Mouse (Mus musculus) intestine, embryonic 16.5 days (tissue): ENCODE data around the gene Csnk2b. TPM values are rescaled to one million over a fixed set of nuclear protein-coding genes. Genes with fewer than 3 reads are reported as not detected.

Source experiments
- ATAC-seq: fragments of 200-750 bp; cut with Nextera tagmentation; 2 replicates; pipeline ENCODE4 v1.8.0; 2017; ENCODE audit warnings: moderate TSS enrichment, moderate library complexity
- H3K27ac ChIP-seq: fragments of 300-500 bp; sonication (generic); 2 replicates; pipeline ENCODE4 v1.5.1; 2014; ENCODE audit warnings: mild to moderate bottlenecking, low read length
- H3K27me3 ChIP-seq: fragments of 300-500 bp; sonication (generic); replicated peaks from 2 replicates; pipeline ENCODE4 v1.6.1; 2014; ENCODE audit warnings: low read length, control low read depth, mixed read lengths; ENCODE audit not compliant: control insufficient read depth, insufficient read depth
- H3K36me3 ChIP-seq: fragments of 300-500 bp; sonication (generic); 2 replicates; pipeline ENCODE4 v1.6.1; 2014; ENCODE audit warnings: low read length, control low read depth; ENCODE audit not compliant: control insufficient read depth, insufficient read depth
- H3K4me1 ChIP-seq: fragments of 300-500 bp; sonication (generic); 2 replicates; pipeline ENCODE4 v1.6.1; 2014; ENCODE audit warnings: low read length, control low read depth, mixed read lengths; ENCODE audit not compliant: control insufficient read depth, insufficient read depth
- H3K4me2 ChIP-seq: fragments of 300-500 bp; sonication (generic); 2 replicates; pipeline ENCODE4 v1.6.1; 2014; ENCODE audit warnings: low read depth, low read length, control low read depth
- H3K4me3 ChIP-seq: fragments of 300-500 bp; sonication (generic); 2 replicates; pipeline ENCODE4 v1.5.1; 2014; ENCODE audit warnings: mild to moderate bottlenecking, low read length
- H3K9ac ChIP-seq: fragments of 300-500 bp; sonication (generic); 2 replicates; pipeline ENCODE4 v1.6.1; 2014; ENCODE audit warnings: low read depth, low read length
- H3K9me3 ChIP-seq: fragments of 300-500 bp; sonication (generic); 2 replicates; pipeline ENCODE4 v1.6.1; 2016; ENCODE audit warnings: low read length, control low read depth; ENCODE audit not compliant: control insufficient read depth
- WGBS: fragments of 180-500 bp; shearing (Covaris S2); extraction: QIAGEN DNeasy Blood & Tissue Kit; methylation state at CpG from one replicate; pipeline ENCODE4 v1.1.7; 2014; 5-methylcytosine and 5-hydroxymethylcytosine counted together
- polyA plus RNA-seq: library from polyadenylated mRNA; unstranded; fragments of >200 nt; fragmentation: Nextera tagmentation; extraction: Ambion mirVana; gene quantifications from 2 replicates; pipeline ENCODE4 v1.2.1, GENCODE M21; 2015

Gene Csnk2b
- polyA plus RNA-seq, 1 experiment from 2014 or later = 254 TPM

DNA sequence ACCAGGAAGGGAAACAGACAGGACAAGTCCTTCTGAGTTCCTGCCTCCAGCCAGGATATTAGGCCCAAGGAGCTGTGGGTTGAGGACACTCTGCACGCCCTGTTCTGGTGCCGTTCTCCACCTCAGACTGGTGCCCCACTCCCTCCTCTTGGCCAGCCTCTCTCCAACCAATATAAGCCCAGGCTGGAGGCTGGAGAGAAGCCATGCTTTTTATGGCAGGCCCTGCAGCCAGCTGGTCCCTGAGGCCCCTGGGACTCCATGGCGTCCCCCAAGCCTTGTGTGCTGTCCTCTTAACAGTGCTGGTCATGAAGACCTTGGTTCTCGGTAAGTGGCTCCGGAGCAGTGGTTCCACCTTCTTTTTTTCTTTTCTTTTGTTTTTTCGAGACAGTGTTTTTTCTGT lies 13.8 kb downstream of the Csnk2b start, which contains the start of gene Ly6g5c:
TSS of gene Ly6g5c (plus strand) at position 183 of the 400 bp plus-strand sequence.
- no peak within 1 kb of the TSS for H3K9ac ChIP-seq

DNA sequence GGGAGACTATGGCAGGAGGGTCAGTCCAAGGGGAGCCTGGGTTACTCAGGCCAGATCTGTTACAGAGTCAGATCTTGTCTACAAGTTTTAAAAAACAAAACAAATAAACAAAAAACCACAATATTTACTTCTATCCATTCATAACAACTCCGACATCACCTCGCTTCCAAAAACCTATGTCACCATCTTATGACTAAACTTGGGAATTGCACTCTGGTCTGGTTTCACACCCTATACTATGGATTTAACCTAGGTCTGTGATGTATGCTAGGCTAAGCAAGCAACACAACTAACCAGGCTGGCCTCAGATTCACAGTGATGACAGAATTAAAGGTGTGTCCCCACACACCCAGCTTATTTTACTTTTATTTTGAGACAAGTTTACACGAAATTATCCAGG lies 15.3 kb downstream of the Csnk2b start:
- H3K27me3 ChIP-seq = no peaks in the 10 kb centered on the region
- 63% methylated on average over 3 of the region's 3 CpGs for WGBS
- no peak overlapping the region for H3K4me3 ChIP-seq
- ATAC-seq = no peak
- no peak overlapping the region for H3K27ac ChIP-seq
- H3K9me3 ChIP-seq = no peaks in the 10 kb centered on the region
- peaks cover 7% of the 10 kb centered on the region; the same call in 1 of the 2 replicates for H3K36me3 ChIP-seq
- no peak overlapping the region for H3K4me2 ChIP-seq
- no peak overlapping the region for H3K9ac ChIP-seq
- H3K4me1 ChIP-seq = peaks cover 19% of the 10 kb centered on the region

More for the DNA sequence above, 13.8 kb downstream of the Csnk2b start, which contains the start of gene Ly6g5c:
- Histone ChIP-seq H3K27me3 (no peaks in the 10 kb centered on the region), H3K4me2 (no peak within 1 kb of the TSS), H3K36me3 (0 out of 2 replicates have a peak, but pooled peaks cover 2% of the 10 kb centered on the region), H3K9me3 (no peaks in the 10 kb centered on the region), H3K4me1 (peaks cover 4% of the 10 kb centered on the region), H3K27ac (no peak within 1 kb of the TSS), H3K4me3 (no peak within 1 kb of the TSS)
- no peak for ATAC-seq
- 82% methylated on average over 6 of the region's 6 CpGs for WGBS

DNA sequence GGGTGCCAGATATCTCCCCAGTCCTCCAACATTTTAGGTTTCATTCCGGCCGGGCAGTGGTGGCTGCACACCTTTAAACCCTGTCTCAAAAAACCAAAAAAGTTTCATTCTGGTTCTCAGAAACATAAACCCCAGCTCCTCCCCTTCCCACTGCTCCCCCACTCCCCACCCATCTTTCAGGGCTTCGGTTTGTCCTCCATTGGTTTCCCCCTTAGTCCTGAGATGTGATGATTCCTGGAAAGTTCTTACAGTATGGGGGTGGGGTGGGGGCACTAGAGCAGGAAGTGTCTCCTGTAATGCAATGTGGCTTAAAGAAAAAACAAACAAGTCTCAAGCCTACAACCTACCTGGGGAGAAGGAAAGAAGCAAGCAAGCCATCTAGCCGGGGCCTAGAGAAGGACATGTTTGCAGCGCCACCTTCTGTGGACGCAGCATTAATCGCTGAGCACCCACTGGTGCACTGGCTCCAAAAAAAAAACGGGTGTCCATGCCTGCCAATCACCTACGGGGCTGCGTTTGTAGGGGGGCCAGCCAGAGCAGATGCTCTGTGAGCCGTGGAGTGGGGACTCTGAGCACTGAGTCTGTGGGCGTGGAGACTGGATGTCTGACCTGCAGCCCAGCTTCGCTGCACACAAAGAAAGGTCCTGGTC lies 16.0 kb downstream of the Csnk2b start:
- WGBS = 27% methylated on average over 13 of the region's 13 CpGs
- no peak overlapping the region for H3K27ac ChIP-seq
- H3K4me3 ChIP-seq = no peak overlapping the region
- H3K4me1 ChIP-seq = peaks cover 20% of the 10 kb centered on the region
- H3K4me2 ChIP-seq = no peak overlapping the region
- ATAC-seq = no peak
- no peaks in the 10 kb centered on the region for H3K9me3 ChIP-seq
- peaks cover 11% of the 10 kb centered on the region for H3K36me3 ChIP-seq
- H3K9ac ChIP-seq = peak overlapping the region; percentile 39
- no peaks in the 10 kb centered on the region for H3K27me3 ChIP-seq

DNA sequence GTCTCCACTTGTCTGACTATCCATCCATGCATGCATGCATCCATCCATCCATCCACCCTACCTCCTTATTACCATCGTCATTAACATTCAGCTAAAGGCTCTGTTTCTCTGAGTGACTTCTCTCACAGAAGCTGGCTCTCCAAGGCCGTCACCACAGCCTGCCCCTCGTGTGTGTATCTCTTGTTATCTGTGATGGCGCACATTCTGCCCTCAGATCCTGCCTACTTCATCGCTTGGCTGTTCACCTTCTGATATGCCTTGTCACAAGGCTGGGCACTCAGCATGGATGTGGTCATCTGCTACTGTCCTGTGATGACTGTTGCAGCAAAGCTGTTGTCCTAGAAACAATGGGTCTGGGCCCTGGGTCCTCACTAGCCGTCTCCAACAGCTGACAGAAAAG lies 17.1 kb downstream of the Csnk2b start:
- no peak overlapping the region for H3K4me3 ChIP-seq
- WGBS = 75% methylated on average over 6 of the region's 6 CpGs
- peaks cover 16% of the 10 kb centered on the region for H3K36me3 ChIP-seq
- no peaks in the 10 kb centered on the region for H3K27me3 ChIP-seq
- no peak overlapping the region for H3K4me2 ChIP-seq
- ATAC-seq = no peak
- H3K4me1 ChIP-seq = peaks cover 25% of the 10 kb centered on the region
- H3K9ac ChIP-seq = no peak overlapping the region
- no peak overlapping the region for H3K27ac ChIP-seq
- no peaks in the 10 kb centered on the region for H3K9me3 ChIP-seq

DNA sequence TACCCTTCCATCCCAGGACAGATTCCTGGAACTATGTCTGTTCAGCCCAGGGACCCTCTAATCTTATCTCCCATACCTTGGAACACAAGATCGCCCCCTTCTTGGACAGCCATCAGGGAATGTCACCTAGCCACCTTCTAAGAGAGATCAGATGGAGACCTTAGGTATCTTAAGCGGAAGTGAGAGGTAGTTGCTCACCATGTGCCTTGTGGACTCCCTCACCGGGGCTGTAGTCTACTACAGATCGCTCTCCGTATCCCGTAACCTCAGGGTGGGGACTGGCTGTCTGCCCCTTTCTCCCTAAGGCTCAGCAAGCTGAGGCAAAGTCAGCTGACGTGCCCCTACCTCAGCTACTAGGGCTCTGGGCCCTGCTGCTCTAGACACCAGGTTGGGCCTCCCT lies 17.8 kb downstream of the Csnk2b start:
- H3K36me3 ChIP-seq = peaks cover 16% of the 10 kb centered on the region
- H3K4me3 ChIP-seq = no peak overlapping the region
- no peak for ATAC-seq
- H3K4me2 ChIP-seq = no peak overlapping the region
- no peaks in the 10 kb centered on the region for H3K9me3 ChIP-seq
- 0 out of 2 replicates have a peak overlapping the region, but pooled peaks have one; percentile 30 for H3K9ac ChIP-seq
- peak overlapping the region; percentile 85 for H3K27ac ChIP-seq
- no peaks in the 10 kb centered on the region for H3K27me3 ChIP-seq
- 83% methylated on average over 7 of the region's 7 CpGs for WGBS
- peaks cover 28% of the 10 kb centered on the region for H3K4me1 ChIP-seq

DNA sequence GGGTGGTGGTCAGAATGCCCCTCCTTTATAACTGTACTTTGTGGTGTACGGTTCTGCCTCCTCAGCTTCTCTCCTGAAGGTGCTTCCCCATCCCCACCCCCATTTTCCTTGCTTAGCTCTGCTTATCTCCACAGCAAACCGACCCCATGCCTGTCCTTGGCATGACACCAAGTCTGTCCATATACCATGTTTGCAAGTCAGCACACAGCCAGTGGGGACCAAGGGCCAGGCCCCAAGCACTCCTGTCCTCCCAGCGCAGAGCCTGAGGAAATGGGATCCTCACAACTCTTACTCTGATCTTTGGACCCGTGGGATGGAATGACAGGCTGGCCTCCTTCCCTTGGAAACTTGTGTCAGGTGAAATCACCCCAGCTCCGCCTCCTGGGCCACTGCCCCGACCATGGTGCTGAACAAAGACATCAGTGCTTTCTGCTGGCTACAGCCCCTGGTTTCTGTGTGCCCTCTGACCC lies 18.6 kb downstream of the Csnk2b start:
- Histone ChIP-seq H3K27ac (peak overlapping the region; percentile 85), H3K9ac (peak overlapping the region; percentile 41), H3K4me2 (no peak overlapping the region), H3K36me3 (peaks cover 16% of the 10 kb centered on the region), H3K9me3 (no peaks in the 10 kb centered on the region), H3K27me3 (no peaks in the 10 kb centered on the region), H3K4me1 (peaks cover 28% of the 10 kb centered on the region), H3K4me3 (no peak overlapping the region)
- ATAC-seq = peak; percentile 77
- WGBS = 53% methylated on average over 6 of the region's 6 CpGs

DNA sequence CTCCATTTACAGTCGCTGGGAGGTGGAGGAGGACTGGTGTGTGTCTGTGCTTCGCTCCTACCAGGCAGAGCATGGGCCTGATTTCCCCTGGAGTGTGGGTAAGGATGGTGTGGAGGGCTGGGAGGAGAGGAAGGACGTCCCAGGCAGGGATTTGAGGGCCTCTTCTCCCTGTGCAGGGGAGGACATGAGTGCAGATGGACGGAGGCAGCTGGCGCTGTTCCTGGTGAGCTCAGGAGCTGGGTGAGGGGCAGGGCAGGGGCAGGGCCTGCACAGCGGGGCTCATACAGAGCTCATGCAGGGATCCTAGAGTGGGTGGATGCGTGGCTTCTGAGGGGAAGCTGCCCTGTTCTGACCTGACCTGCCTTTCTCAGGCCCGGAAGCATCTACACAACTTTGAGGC lies 19.6 kb downstream of the Csnk2b start:
- no peak overlapping the region; the same call in 1 of the 2 replicates for H3K9ac ChIP-seq
- H3K9me3 ChIP-seq = no peaks in the 10 kb centered on the region
- H3K27me3 ChIP-seq = no peaks in the 10 kb centered on the region
- H3K36me3 ChIP-seq = peaks cover 18% of the 10 kb centered on the region
- H3K27ac ChIP-seq = peak overlapping the region; percentile 38; the same call in 1 of the 2 replicates
- ATAC-seq = no peak
- H3K4me2 ChIP-seq = no peak overlapping the region
- 66% methylated on average over 8 of the region's 8 CpGs for WGBS
- H3K4me3 ChIP-seq = no peak overlapping the region
- H3K4me1 ChIP-seq = peaks cover 28% of the 10 kb centered on the region

DNA sequence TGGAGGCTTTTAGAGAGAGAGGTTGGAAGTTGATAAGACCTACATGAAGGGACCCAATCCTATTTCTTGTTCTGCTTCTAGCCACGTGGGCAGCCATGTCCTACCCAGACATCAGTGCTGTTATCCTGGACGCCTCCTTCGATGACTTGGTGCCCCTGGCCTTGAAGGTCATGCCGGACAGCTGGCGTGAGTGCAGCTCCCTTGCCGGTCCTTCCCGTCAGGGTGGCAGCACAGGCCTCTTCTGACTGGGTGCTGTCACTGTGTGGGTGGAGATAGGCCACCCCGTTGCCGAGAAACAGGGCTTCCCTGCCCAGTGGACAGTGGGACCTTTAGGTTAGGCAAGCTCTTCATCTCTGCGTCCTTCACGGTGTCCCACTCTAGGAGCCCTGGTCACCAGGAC lies 20.7 kb downstream of the Csnk2b start:
- peaks cover 28% of the 10 kb centered on the region for H3K4me1 ChIP-seq
- peaks cover 29% of the 10 kb centered on the region for H3K36me3 ChIP-seq
- H3K4me3 ChIP-seq = no peak overlapping the region
- no peak overlapping the region for H3K4me2 ChIP-seq
- WGBS = 89% methylated on average over 11 of the region's 11 CpGs
- H3K9ac ChIP-seq = no peak overlapping the region
- no peaks in the 10 kb centered on the region for H3K9me3 ChIP-seq
- no peaks in the 10 kb centered on the region for H3K27me3 ChIP-seq
- H3K27ac ChIP-seq = no peak overlapping the region
- no peak for ATAC-seq

DNA sequence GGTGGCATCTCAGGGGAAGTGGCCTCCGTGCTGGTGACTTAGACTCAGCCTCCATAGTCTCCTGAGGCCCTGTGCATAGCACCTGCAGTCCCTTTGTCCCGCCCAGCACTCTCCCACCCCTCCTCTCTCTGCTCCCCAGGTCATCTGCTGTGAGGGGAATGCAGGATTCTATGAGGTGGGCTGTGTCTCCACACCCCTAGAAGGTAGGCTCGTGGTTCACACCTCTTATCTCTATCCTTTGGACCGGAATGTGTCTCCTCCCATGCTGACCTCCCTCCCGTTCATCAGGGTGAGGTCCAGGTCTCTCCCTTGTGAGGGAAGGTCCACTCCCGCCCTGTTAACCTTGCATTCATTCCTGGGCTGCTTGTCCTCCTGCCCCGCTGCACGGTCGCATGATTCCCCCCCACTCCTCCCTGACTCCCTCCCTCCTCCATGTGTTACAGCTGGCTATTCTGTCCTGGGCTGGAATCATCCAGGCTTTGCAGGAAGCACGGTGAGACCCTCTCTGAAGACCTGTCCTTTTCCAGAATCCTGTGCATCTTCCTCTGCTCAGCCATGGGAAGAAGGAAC lies 21.6 kb downstream of the Csnk2b start:
- Histone ChIP-seq H3K4me1 (peaks cover 26% of the 10 kb centered on the region), H3K4me2 (no peak overlapping the region), H3K27ac (peak overlapping the region; percentile 43; the same call in 1 of the 2 replicates), H3K27me3 (no peaks in the 10 kb centered on the region), H3K9me3 (no peaks in the 10 kb centered on the region), H3K36me3 (peaks cover 29% of the 10 kb centered on the region), H3K4me3 (no peak overlapping the region), H3K9ac (no peak overlapping the region; the same call in 1 of the 2 replicates)
- WGBS = 51% methylated on average over 10 of the region's 10 CpGs
- ATAC-seq = peak; percentile 67
